Mouse (Mus musculus): ENCODE measurements around the gene Pi4ka.

Pi4ka gene

GRCm38 (mm10) chr16:17271124-17271523 lies 135.0 kb downstream of the Pi4ka start:
- peak; percentile 65 to 74 for DNase-seq

- DNase-seq = no peak
Observed at GRCm38 (mm10) chr16:17269872-17270271, 136.2 kb downstream of the Pi4ka start.

GRCm38 (mm10) chr16:17267937-17268336 lies 138.2 kb downstream of the Pi4ka start:
- no peak for DNase-seq

DNA sequence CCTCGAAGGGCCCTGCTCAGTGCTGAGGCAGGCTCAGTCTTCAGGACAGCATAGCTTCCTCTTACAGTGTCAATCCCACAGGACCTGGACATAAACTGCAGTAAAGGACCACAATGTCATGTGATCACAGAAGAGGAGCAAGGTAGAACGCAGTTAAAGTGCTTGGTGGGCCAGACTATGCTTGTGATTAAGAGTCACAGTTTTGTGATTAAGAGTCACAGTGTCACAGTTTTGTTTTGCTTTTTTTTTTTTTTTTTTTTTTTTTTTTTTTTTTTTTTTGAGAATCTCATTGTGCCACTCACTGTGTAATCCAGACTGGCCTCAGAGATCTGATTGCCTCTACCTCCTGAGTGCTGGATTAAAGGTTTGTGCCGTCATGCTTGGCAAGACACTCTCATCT lies 140.0 kb downstream of the Pi4ka start:
- no peak for DNase-seq

DNA sequence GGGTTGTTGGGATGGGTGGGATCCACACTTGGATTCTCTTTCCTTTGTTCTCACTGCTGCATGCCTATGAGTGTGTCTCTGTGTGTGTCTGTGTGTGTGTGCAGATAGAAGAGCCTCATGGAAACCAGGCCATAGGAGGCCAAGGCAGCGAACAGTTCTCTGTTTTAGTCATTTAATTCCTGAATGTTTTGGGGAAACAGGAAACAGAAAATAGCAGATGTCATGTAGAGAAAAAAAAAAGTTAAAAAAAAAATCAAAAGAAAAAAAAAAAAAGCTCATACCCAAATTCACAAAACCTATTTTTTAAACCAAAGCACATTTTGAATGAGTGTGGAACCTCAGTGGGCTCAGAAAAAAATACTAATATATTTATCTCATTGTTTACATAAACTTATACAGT lies 144.8 kb downstream of the Pi4ka start:
- no peak for DNase-seq

- DNase-seq = no peak
Observed at GRCm38 (mm10) chr16:17258917-17259316, 147.2 kb downstream of the Pi4ka start.

DNA sequence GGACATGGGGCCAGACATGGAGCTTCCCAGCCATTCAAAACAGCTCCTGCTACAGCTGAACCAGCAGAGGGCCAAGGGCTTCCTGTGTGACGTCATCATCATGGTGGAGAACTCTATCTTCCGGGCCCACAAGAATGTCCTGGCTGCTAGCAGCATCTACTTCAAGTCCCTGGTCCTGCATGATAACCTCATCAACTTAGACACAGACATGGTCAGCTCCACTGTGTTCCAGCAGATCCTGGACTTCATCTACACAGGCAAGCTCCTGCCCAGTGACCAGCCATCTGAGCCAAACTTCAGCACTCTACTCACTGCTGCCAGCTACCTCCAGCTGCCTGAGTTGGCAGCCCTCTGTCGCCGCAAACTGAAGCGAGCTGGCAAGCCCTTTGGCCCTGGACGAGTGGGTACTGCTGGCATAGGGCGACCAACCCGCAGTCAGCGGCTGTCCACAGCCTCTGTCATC lies 148.7 kb downstream of the Pi4ka start:
- peak; percentile 86 to 92 for DNase-seq

- DNase-seq = no peak
Observed at GRCm38 (mm10) chr16:17255270-17255669, 150.8 kb downstream of the Pi4ka start.

DNA sequence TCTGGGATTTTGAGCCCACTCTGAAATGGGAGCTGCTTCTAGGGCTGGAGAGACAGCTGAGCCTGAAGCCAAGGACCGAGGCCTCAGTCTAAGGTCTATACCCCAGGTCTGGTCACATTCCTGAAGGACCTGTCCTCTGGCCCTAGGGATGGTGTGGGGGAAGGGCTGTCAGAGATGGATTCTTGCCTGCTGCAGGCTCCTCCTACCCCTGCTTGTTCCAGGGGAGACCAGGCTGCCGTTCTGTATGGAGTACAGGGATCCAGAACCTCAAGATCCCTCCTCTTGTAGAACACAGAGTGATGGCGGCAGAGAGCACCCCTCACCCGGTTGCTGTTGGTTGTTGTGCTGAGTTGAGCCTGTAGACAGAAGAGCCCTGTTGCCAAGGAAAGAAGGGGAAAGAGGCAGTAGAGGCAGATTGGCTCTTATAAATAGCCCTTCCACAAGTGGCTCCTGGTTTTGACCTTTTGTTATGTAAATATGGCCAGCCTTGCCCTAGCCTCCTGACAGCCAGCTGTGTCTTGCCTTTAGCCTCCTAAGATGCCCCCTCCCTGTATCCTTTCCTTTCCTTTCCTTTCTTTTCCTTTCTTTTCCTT lies 152.0 kb downstream of the Pi4ka start:
- DNase-seq = peak in 1 of 2 experiments; percentile 35

GRCm38 (mm10) chr16:17252841-17253240 lies 153.3 kb downstream of the Pi4ka start:
- DNase-seq = no peak

DNA sequence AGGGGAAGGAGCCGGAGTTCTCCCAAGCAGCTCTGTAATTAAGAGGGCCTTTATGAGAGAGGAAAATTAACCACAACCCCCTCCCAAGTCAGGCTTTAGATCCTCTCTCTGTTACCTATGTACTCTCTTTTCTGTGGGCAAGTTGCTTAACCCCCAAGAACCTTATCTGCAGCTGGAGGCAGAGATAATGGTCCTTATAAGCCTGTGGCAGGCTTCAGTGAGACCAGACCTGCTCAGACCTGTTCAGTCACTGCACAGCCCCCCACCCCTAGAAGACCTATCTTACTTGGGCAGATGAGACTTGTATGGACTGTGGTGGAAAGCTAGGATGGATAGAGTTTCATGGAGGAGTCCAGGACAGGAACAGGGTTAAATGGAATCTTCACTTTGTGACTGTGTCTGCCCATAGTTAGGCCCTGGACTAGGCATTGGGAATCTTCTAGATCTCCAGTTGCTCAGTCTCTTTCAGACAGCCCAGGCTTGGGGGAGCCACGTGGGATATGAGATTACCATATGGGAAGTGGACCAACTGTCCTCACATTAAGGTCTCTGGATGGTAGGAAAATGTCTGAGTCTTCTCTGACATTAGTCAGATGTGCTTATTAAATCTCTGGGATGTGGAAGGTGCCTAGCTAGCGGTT lies 153.9 kb downstream of the Pi4ka start:
- DNase-seq = no peak

- peak; percentile 97 to 98 for DNase-seq
Observed at GRCm38 (mm10) chr16:17251539-17251938, 154.6 kb downstream of the Pi4ka start.

GRCm38 (mm10) chr16:17249135-17249534 lies 157.0 kb downstream of the Pi4ka start:
- no peak for DNase-seq

- peak; percentile 47 to 54 for DNase-seq
Observed at GRCm38 (mm10) chr16:17247727-17248126, 158.4 kb downstream of the Pi4ka start.

GRCm38 (mm10) chr16:17244996-17245395 lies 161.1 kb downstream of the Pi4ka start:
- DNase-seq = no peak

DNA sequence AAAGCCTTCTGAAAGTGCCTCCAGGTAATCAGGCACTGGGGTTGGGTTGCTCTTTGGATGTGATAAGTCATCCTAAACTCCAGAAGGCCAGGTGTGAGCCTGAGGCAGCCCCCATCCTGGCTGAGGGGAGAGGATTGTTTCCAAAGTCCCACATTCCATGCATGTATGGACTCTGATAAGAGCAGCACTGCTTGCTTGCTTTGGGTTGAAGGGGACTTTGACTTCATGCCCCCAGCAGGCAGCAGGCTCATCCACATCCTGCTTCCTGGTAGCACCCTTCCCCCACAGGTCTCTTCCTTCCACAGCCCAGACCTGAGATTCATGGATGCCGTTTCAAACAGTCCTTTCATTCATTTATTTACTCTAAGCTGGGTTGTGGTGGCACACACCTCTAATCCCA lies 162.4 kb downstream of the Pi4ka start:
- no peak for DNase-seq

DNA sequence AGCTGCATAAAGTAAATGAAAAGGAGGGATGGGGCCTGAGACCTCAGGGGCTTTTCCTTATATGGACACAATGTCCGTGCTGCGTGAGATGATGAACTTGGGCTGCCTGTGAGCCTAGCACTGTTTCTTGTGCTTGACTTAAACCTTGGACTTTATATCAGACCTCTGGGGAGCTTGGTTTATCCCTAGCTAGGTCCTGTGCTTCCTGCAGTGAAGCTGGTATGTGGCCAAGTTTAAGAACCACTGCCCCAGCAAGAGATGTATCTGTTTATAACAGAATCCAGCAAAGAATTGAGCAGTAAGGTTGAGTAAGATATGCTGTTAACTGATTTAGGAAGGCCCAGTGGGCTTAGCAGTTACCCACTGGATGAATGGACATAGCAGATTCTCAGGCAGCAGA lies 166.7 kb downstream of the Pi4ka start:
- DNase-seq = no peak

- no peak for DNase-seq
Observed at GRCm38 (mm10) chr16:17237634-17238033, 168.5 kb downstream of the Pi4ka start.

DNA sequence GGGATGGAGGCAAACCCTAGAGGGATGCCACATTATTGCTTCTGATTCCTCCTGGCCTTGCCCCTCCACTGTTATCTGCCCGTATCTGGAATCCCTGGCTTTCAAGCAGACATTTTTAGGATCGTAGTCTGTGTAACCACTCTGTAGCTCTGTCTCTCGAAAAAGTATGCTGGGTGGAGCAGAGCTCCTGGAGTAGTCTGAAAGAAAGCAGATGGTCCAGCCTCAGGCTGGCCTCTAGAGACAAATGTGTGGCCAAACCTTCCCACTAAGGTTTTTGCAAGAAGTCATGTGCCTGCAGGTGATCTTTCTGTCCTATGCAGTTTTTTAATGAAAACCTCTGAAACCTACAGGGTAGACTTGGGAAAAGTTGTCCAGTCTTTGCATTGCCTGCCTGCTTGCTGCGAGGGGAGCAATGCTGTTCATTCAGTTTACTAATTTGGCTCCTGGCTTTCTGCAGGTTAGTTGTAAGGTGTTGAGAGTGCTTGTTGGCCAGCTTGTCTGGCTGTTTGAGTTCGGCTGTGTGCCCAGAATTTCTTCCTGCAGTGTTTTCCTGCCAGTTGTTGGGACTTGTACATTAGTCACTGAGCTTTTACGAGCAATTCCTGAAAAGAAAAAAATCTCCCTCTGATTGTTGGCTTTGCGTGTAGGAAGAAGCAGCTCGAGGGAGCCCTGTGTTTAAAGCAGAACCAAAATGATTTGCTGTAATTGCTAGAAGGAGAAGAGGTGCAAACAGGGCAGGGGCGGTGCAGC lies 171.0 kb downstream of the Pi4ka start:
- DNase-seq = peak; percentile 62 to 69

DNA sequence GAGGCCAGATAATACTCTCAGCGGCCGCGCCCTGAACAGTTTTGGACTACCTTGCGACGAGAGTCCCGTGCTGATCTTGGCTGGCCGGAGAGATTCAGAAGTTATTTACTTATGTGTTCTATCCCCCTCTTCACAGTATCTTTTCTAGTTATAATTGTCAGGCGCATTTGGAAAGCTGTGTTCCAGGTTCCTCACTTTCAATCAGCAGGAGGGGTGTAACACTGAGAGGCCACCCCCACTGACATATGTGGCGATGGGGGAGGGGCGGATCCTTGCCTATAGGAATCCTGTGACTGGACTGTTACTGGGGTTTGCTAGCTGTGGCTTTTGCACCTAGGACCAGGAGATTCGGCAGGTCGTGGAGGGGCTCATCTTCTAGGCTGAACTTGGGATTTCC lies 171.6 kb downstream of the Pi4ka start:
- DNase-seq = peak; percentile 75 to 77

GRCm38 (mm10) chr16:17233702-17234498 lies 172.2 kb downstream of the Pi4ka start:
- peak; percentile 76 to 79 for DNase-seq

- peak; percentile 96 to 98 for DNase-seq
Observed at GRCm38 (mm10) chr16:17232794-17233701, 173.1 kb downstream of the Pi4ka start, which contains the start of gene Hic2. TSS of gene Hic2 (plus strand) at chr16:17233572.
